Mouse (Mus musculus) kidney, postnatal 0 days (tissue): ENCODE data around the gene D930048N14Rik. TPM values are rescaled to one million over a fixed set of nuclear protein-coding genes. Genes with fewer than 3 reads are reported as not detected.

Source experiments
- ATAC-seq: fragments of 200-750 bp; cut with Nextera tagmentation; replicated peaks from 2 replicates; pipeline ENCODE4 v1.8.0; 2017; ENCODE audit warnings: low read depth, moderate number of reproducible peaks, moderate TSS enrichment, moderate library complexity; ENCODE audit not compliant: low FRiP score
- DNase-seq: peaks from one replicate; pipeline ENCODE4 v3.0.0-alpha.2; 2016; ENCODE audit warnings: low spot score
- H3K27ac ChIP-seq: fragments of 300-500 bp; sonication (generic); 2 replicates; pipeline ENCODE4 v1.5.1; 2014; ENCODE audit warnings: mild to moderate bottlenecking
- H3K27me3 ChIP-seq: fragments of 300-500 bp; sonication (generic); 2 replicates; pipeline ENCODE4 v1.6.1; 2014; ENCODE audit warnings: low read length, mixed read lengths; ENCODE audit not compliant: insufficient read depth
- H3K36me3 ChIP-seq: fragments of 300-500 bp; sonication (generic); 2 replicates; pipeline ENCODE4 v1.6.1; 2014; ENCODE audit warnings: low read length, mixed read lengths; ENCODE audit not compliant: insufficient read depth
- H3K4me1 ChIP-seq: fragments of 300-500 bp; sonication (generic); replicated peaks from 2 replicates; pipeline ENCODE4 v1.6.1; 2014; ENCODE audit warnings: antibody characterized with exemption, low read length, mixed read lengths; ENCODE audit not compliant: insufficient read depth
- H3K4me2 ChIP-seq: fragments of 300-500 bp; sonication (generic); 2 replicates; pipeline ENCODE4 v1.6.1; 2014; ENCODE audit warnings: mild to moderate bottlenecking, low read length, moderate library complexity, mixed read lengths
- H3K4me3 ChIP-seq: fragments of 300-500 bp; sonication (generic); replicated peaks from 2 replicates; pipeline ENCODE4 v1.5.1; 2014; ENCODE audit warnings: low read depth, low read length
- H3K9ac ChIP-seq: fragments of 300-500 bp; sonication (generic); 2 replicates; pipeline ENCODE4 v1.6.1; 2014; ENCODE audit warnings: low read depth, low read length
- H3K9me3 ChIP-seq: fragments of 300-500 bp; sonication (generic); replicated peaks from 2 replicates; pipeline ENCODE4 v1.6.1; 2016; ENCODE audit warnings: low read length, inconsistent platforms, mixed read lengths
- CTCF ChIP-seq: IDR thresholded peaks from 2 replicates; pipeline ENCODE4 v1.5.1; 2016; ENCODE audit warnings: antibody characterized with exemption, low read depth, mild to moderate bottlenecking, moderate library complexity
- WGBS: fragments of 180-500 bp; shearing (Covaris S2); extraction: QIAGEN DNeasy Blood & Tissue Kit; methylation state at CpG from one replicate; pipeline ENCODE4 v1.1.7; 2014; 5-methylcytosine and 5-hydroxymethylcytosine counted together
- polyA plus RNA-seq: library from polyadenylated mRNA; unstranded; fragments of >200 nt; fragmentation: Nextera tagmentation; extraction: Ambion mirVana; gene quantifications from 2 replicates; pipeline ENCODE4 v1.2.1, GENCODE M21; 2015

The D930048N14Rik gene
- polyA plus RNA-seq, 1 experiment from 2014 or later, result 1.9 TPM

DNA sequence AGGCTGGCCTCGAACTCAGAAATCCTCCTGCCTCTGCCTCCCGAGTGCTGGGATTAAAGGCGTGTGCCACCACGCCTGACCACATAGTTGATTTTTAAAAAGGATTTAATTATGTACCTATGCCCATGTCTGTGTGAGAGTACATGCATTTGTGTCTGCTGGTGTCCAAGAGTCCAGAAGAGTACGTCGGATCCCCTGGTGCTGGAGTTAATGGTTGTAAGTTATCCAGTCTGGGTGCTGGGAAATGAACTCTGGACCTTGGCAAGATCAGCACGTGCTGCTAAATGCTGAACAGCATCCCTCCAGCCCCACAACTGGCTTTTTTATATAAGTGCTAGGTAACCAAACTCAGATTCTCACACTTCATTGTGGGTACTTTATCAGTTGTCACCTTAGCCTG lies 20.1 kb downstream of the D930048N14Rik start:
- DNase-seq (no peak), ATAC-seq (no peak)
- TF ChIP-seq CTCF, result no peak
- 87% methylated on average over 7 of the region's 7 CpGs for WGBS
- no peaks in the 10 kb centered on the region for H3K27me3 ChIP-seq
- no peak overlapping the region for H3K9ac ChIP-seq
- H3K4me3 ChIP-seq, result no peak overlapping the region
- no peaks in the 10 kb centered on the region for H3K4me1 ChIP-seq
- no peak overlapping the region for H3K4me2 ChIP-seq
- H3K27ac ChIP-seq, result no peak overlapping the region
- H3K36me3 ChIP-seq, result no peaks in the 10 kb centered on the region
- H3K9me3 ChIP-seq, result no peaks in the 10 kb centered on the region

DNA sequence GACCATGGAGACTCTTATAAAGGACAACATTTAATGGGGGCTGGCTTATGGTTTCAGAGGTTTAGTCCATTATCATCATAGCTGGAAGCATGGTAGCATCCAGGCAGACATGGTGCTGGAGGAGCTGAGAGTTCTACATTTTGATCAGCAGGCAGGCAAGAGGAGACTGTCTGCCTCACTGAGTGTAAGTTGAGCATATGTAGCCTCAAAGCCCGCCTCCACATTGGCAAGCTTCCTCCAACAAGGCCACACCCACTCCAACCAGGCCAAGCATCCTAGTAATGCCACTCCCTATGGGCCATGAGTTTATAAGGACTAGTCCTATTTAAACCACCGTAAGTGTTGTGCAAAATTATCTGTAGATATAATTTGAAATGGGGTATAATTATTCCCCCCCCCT lies 20.6 kb downstream of the D930048N14Rik start:
- no peak overlapping the region for H3K27ac ChIP-seq
- no peaks in the 10 kb centered on the region for H3K36me3 ChIP-seq
- 81% methylated on average over 2 of the region's 2 CpGs for WGBS
- no peak overlapping the region for H3K4me3 ChIP-seq
- DNase-seq (no peak), ATAC-seq (no peak)
- no peaks in the 10 kb centered on the region for H3K27me3 ChIP-seq
- H3K4me2 ChIP-seq, result no peak overlapping the region
- no peaks in the 10 kb centered on the region for H3K4me1 ChIP-seq
- H3K9ac ChIP-seq, result no peak overlapping the region
- H3K9me3 ChIP-seq, result no peaks in the 10 kb centered on the region
- no peak for TF ChIP-seq CTCF

DNA sequence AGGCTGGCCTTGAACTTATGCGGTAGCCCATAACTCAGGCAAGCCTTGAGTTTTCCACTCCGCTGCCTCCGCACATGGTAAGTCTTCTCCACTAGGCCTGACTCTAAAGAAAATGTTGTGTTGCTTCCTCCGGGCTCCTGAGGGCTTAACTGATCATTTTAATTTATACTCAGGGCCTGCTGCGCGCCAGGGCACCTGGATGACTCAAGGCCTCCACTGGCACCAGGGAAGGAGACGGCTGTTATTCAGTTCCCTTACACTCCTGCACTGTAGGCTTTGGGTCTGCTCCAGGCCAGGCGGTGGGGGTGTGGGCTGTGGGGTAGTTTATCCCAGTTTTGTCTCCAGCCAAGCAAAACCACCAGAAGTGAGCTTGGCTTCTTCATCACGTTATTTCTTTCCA lies 22.5 kb downstream of the D930048N14Rik start:
- no peak for TF ChIP-seq CTCF
- no peak overlapping the region for H3K27ac ChIP-seq
- no peak overlapping the region for H3K9ac ChIP-seq
- no peaks in the 10 kb centered on the region for H3K36me3 ChIP-seq
- no peaks in the 10 kb centered on the region for H3K27me3 ChIP-seq
- no peaks in the 10 kb centered on the region for H3K4me1 ChIP-seq
- no peak overlapping the region for H3K4me2 ChIP-seq
- WGBS, result 67% methylated on average over 9 of the region's 9 CpGs
- ATAC-seq (peak; percentile 63; the same call in 1 of the 2 replicates), DNase-seq (no peak)
- H3K4me3 ChIP-seq, result no peak overlapping the region
- H3K9me3 ChIP-seq, result no peaks in the 10 kb centered on the region

- H3K27ac ChIP-seq, result no peak overlapping the region
- H3K4me2 ChIP-seq, result no peak overlapping the region
- H3K4me3 ChIP-seq, result no peak overlapping the region
- no peak for DNase-seq
- no peaks in the 10 kb centered on the region for H3K27me3 ChIP-seq
- 84% methylated on average over 5 of the region's 5 CpGs for WGBS
- H3K36me3 ChIP-seq, result no peaks in the 10 kb centered on the region
- no peak for TF ChIP-seq CTCF
- H3K9ac ChIP-seq, result no peak overlapping the region
- no peak for ATAC-seq
- H3K4me1 ChIP-seq, result no peaks in the 10 kb centered on the region
- H3K9me3 ChIP-seq, result no peaks in the 10 kb centered on the region
These were observed 24.6 kb downstream of the D930048N14Rik start for GRCm38 (mm10) chr11:51675386-51675785.

DNA sequence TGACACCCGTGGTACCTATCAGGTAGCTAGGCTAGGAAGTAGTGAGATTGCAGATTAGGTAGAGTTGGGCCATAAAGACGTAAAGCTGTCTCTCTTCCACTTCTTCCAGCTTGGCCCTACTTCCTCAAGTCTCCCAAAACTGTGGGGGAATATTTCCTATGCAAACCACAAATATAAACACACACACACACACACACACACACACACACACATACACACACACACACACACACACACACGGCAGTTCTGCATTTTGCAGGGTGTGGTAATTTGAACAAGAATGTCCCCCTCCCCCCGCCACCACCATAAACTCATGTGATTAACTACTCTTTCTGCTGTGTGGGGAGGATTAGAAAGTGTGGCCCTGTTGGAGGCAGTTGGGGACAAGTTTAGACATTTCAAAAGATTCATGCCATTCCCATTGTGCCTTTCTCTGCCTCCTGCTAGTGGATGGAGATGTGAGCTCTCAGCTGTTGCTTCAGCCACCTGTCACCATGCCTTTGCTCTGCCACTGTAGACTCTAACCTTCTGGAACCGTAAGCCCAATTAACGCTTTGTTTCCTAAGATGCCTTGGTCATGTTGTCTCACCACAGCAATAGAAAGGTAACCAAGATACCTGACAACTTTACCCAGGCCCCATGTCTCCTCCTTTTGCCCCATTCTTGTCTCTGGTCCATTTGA lies 27.1 kb downstream of the D930048N14Rik start:
- no peaks in the 10 kb centered on the region for H3K4me1 ChIP-seq
- H3K27ac ChIP-seq, result no peak overlapping the region
- TF ChIP-seq CTCF, result no peak
- H3K9me3 ChIP-seq, result no peaks in the 10 kb centered on the region
- H3K27me3 ChIP-seq, result no peaks in the 10 kb centered on the region
- WGBS, result 43% methylated on average over 6 of the region's 6 CpGs
- H3K4me3 ChIP-seq, result no peak overlapping the region
- no peak for DNase-seq
- H3K9ac ChIP-seq, result no peak overlapping the region
- H3K4me2 ChIP-seq, result no peak overlapping the region
- no peaks in the 10 kb centered on the region for H3K36me3 ChIP-seq
- ATAC-seq, result no peak

- H3K9me3 ChIP-seq, result no peaks in the 10 kb centered on the region
- no peaks in the 10 kb centered on the region for H3K4me1 ChIP-seq
- H3K4me3 ChIP-seq, result no peak overlapping the region
- no peak for ATAC-seq
- no peaks in the 10 kb centered on the region for H3K36me3 ChIP-seq
- no peak overlapping the region for H3K9ac ChIP-seq
- H3K4me2 ChIP-seq, result no peak overlapping the region
- no peak overlapping the region for H3K27ac ChIP-seq
- TF ChIP-seq CTCF, result no peak
- WGBS, result 76% methylated on average over 3 of the region's 3 CpGs
- no peak for DNase-seq
- H3K27me3 ChIP-seq, result no peaks in the 10 kb centered on the region
These were observed 28.7 kb downstream of the D930048N14Rik start for GRCm38 (mm10) chr11:51679466-51679865.
